Mouse (Mus musculus) midbrain, embryonic 13.5 days (tissue): ENCODE measurements around the gene Get4. TPM values are rescaled to one million over a fixed set of nuclear protein-coding genes. Genes with fewer than 3 reads are reported as not detected.

ENCODE experiments used
- ATAC-seq: fragments of 200-750 bp; cut with Nextera tagmentation; 2 replicates; pipeline ENCODE4 v1.8.0; 2017; ENCODE audit warnings: mild to moderate bottlenecking, moderate TSS enrichment, moderate library complexity
- H3K27ac ChIP-seq: fragments of 300-500 bp; sonication (generic); 2 replicates; pipeline ENCODE4 v1.5.1; 2015; ENCODE audit warnings: inconsistent platforms, mild to moderate bottlenecking, moderate library complexity
- H3K27me3 ChIP-seq: fragments of 300-500 bp; sonication (generic); 2 replicates; pipeline ENCODE4 v1.6.1; 2015; ENCODE audit warnings: mild to moderate bottlenecking, inconsistent platforms
- H3K36me3 ChIP-seq: fragments of 300-500 bp; sonication (generic); 2 replicates; pipeline ENCODE4 v1.6.1; 2015; ENCODE audit warnings: mild to moderate bottlenecking, inconsistent platforms
- H3K4me1 ChIP-seq: fragments of 300-500 bp; sonication (generic); replicated peaks from 2 replicates; pipeline ENCODE4 v1.6.1; 2015; ENCODE audit warnings: inconsistent platforms
- H3K4me2 ChIP-seq: fragments of 300-500 bp; sonication (generic); replicated peaks from 2 replicates; pipeline ENCODE4 v1.6.1; 2015; ENCODE audit warnings: moderate library complexity, mild to moderate bottlenecking, inconsistent platforms
- H3K4me3 ChIP-seq: fragments of 300-500 bp; sonication (generic); replicated peaks from 2 replicates; pipeline ENCODE4 v1.5.1; 2015; ENCODE audit warnings: mild to moderate bottlenecking, inconsistent platforms
- H3K9ac ChIP-seq: fragments of 300-500 bp; sonication (generic); replicated peaks from 2 replicates; pipeline ENCODE4 v1.6.1; 2015; ENCODE audit warnings: mild to moderate bottlenecking, inconsistent platforms
- H3K9me3 ChIP-seq: fragments of 300-500 bp; sonication (generic); 2 replicates; pipeline ENCODE4 v1.6.1; 2016; ENCODE audit warnings: mild to moderate bottlenecking, inconsistent platforms
- WGBS: fragments of 180-500 bp; shearing (Covaris S2); methylation state at CpG from one replicate; pipeline ENCODE4 v1.1.7; 2015; 5-methylcytosine and 5-hydroxymethylcytosine counted together
- polyA plus RNA-seq: library from polyadenylated mRNA; unstranded; fragments of >200 nt; fragmentation: Nextera tagmentation; extraction: Ambion mirVana; gene quantifications from 2 replicates; pipeline ENCODE4 v1.2.1, GENCODE M21; 2015

Gene Get4
- polyA plus RNA-seq, 1 experiment from 2014 or later = 116 TPM

DNA sequence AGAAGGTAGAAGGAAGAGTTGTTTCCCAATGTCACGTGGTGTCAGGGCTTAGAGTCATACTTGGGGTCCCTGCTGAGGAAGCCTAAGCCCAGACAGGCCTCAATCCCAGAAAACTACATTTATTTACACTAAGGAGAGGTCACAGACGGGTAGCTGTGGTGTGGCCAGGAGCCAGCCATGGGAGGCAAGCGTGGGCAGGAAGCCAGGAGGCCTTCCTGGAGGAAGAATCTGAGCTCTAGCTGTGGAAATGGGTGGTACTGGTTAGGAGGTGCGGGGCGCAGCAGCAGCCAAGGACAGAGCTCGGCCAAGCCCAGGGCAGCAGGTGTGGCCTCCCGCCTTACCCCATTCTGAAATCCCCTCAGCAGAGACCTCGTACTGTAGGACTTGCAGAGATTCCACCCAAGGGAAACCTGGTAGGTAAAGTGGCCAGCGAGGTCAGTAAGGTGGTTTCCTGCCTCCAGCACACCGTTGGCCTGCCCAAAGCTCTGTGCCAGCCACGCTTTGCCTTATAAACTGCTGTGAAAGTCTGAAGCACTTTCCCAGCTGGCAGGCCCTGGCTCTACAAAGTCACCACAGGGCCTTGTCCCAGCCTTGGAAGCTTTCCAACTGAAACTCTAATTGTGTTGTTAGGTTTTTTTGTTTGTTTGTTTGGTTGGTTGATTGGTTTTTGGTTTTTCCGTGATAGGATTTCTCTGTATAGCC is 63.0 kb downstream of the Get4 start:
- Histone ChIP-seq H3K27ac (no peak overlapping the region), H3K9ac (no peak overlapping the region), H3K4me2 (no peak overlapping the region), H3K4me1 (no peaks in the 10 kb centered on the region), H3K9me3 (no peaks in the 10 kb centered on the region), H3K4me3 (no peak overlapping the region), H3K27me3 (no peaks in the 10 kb centered on the region), H3K36me3 (no peaks in the 10 kb centered on the region)
- no peak for ATAC-seq
- 80% methylated on average over 12 of the region's 12 CpGs for WGBS

DNA sequence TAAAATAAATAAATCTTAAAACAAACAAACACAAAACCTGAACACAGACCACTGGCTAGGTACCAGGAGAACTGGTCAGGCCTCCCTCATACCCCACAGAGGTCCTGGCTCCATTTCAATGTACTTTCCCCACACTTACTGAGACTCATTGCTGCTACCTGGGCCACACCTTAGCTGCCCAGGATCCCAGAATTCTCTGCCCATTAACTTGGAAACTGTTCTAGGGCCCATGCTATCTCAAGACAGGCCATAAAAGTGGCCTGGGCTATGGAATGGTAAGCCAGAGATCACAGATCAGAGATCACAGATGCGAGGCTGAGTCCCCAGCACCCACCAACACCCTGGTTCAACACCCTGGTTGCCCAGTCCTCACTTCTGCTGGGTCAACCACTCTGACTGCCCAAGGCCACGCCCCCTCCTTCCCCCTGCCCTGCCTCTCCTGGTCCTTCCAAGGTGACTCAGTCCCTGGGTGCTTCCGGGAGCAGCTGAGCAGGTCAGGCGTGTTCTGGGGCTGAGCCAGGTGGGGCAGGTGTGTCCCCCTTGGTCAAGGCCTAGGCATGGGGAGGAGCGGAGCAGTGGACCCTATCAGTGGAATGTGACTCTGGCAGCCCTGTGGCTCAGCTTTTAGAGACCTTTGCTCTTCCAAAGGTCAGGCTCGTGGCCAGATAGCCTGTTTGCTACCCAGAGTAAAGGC is 65.0 kb downstream of the Get4 start:
- Histone ChIP-seq H3K9ac (no peak overlapping the region), H3K4me1 (no peaks in the 10 kb centered on the region), H3K36me3 (no peaks in the 10 kb centered on the region), H3K9me3 (no peaks in the 10 kb centered on the region), H3K4me3 (no peak overlapping the region), H3K27ac (no peak overlapping the region), H3K4me2 (no peak overlapping the region), H3K27me3 (no peaks in the 10 kb centered on the region)
- 81% methylated on average over 6 of the region's 6 CpGs for WGBS
- no peak for ATAC-seq

DNA sequence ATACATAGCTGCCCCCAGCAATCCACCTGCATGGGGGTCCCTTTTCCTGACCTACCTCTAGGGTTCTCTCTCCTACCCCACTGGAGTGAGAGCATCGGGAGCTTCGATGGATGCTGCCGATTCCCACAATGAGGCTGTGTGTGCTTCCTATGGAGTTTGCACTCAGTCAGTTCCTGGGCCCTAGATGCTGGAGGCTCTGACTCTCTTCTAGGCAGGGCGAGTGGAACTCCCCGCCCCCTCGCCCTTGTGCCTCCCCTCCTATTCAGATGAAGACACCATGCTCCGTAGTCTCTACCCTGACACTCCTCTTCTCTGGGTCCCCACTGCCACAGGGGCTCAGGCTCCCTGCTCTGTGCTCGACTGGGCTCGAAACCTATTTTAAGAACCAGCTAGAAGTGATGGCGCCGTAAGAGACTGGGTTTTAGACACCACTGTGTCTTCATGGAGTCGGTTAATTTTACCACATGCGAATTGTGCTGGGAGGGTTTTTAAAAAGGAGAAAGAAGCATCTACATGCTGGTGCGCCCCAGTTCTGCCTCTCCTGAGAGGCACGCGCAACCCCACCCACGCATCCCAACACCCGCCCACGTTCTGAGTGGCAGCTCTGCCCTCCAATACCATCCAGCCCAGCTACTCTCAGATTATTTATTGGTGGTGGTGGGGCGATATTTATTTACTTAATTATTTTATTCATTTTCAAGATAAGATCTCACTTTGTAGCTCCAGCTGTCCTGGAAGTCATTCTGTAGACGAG is 65.8 kb downstream of the Get4 start:
- WGBS = 66% methylated on average over 21 of the region's 21 CpGs
- no peaks in the 10 kb centered on the region for H3K9me3 ChIP-seq
- H3K9ac ChIP-seq = no peak overlapping the region
- no peak overlapping the region for H3K4me3 ChIP-seq
- ATAC-seq = no peak
- H3K36me3 ChIP-seq = no peaks in the 10 kb centered on the region
- peaks cover 5% of the 10 kb centered on the region; the same call in 1 of the 2 replicates for H3K27me3 ChIP-seq
- H3K27ac ChIP-seq = no peak overlapping the region
- H3K4me1 ChIP-seq = no peaks in the 10 kb centered on the region
- H3K4me2 ChIP-seq = no peak overlapping the region

Other genes starting within 250 kb of the Get4 start
- gene Prkar1b, start 102.3 kb upstream of the Get4 start, polyA plus RNA-seq = 139 and 148 TPM in 2 replicates
- gene Dnaaf5, start 102.1 kb upstream of the Get4 start, polyA plus RNA-seq = 2.3 and 3.9 TPM in 2 replicates
- gene Sun1, start 51.7 kb upstream of the Get4 start, polyA plus RNA-seq = 45.9 and 49.1 TPM in 2 replicates
- 13.8 and 14.5 TPM in 2 replicates for gene Adap1, start 73.3 kb downstream of the Get4 start, polyA plus RNA-seq
- 120 and 131 TPM in 2 replicates for gene Cox19, start 99.1 kb downstream of the Get4 start, polyA plus RNA-seq
- not detected in 2 replicates for gene Cyp2w1, start 100.3 kb downstream of the Get4 start, polyA plus RNA-seq
- 1.7 TPM in 2 replicates for gene Gpr146, start 125.4 kb downstream of the Get4 start, polyA plus RNA-seq
- gene C130050O18Rik, start 153.0 kb downstream of the Get4 start, polyA plus RNA-seq = 0.13 TPM in 1 of 2 replicates, not detected in the other
- gene Gper1, start 170.8 kb downstream of the Get4 start, polyA plus RNA-seq = 6.0 and 7.5 TPM in 2 replicates
- gene 3110082I17Rik, start 208.2 kb downstream of the Get4 start, polyA plus RNA-seq = 17.3 and 19.5 TPM in 2 replicates
- 12.7 and 13.9 TPM in 2 replicates for gene Zfand2a, start 232.2 kb downstream of the Get4 start, polyA plus RNA-seq